Mouse (Mus musculus) layer of hippocampus, adult 9-11 months (tissue): ENCODE measurements at regions not wholly inside any gene's neighbourhood (a gene's known extent, or its start where the extent isn't known, plus 50 kb on each side); places are given as distances from the start of the nearest gene placed in this dataset.

Source experiments
- DNase-seq: peaks from one replicate; pipeline ENCODE4 v3.0.0; 2022

DNA sequence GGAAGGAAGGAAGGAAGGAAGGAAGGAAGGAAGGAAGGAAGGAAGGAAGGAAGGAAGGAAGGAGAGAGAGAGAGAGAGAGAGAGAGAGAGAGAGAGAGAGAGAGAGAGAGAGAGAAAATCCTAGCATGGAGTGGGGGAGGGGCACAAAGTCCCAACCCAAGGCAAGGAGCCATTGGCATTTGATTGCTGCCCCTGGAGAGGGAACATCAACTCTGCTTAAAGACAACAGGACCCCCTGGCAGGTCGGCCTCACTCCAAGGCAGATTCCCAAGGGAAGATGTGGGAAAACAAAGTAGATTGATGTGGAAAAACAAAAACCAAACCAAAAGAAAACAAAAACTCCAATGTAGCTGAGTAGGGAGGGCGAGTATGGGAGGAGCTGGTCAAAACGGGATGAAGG is 49.9 kb upstream of the Fzd10 start:
- DNase-seq, result no peak

- no peak for DNase-seq
These were observed 50.8 kb upstream of the Fzd10 start for GRCm38 (mm10) chr5:128549811-128550210.

DNA sequence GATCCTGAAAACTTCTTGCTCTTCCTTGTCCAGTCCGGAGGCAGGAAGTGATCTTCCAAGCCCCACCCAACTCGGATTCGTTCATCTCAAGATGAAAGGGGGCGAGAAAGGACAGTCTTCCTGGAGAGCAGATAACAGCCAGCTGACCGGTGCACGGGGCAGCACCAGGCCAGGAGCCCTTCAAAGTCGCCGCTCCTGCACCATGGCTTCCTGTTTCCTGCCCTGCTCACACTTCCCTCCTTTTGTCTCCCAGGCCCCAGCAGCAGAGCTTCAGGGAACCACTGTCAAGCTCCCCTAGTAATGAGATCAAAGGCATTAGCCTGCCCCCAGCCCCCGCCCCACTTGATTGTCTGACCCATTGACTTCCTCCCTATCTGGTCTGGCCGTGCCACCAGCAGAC is 58.6 kb upstream of the Fzd10 start:
- no peak for DNase-seq

- no peak for DNase-seq
These were observed 62.0 kb upstream of the Fzd10 start for GRCm38 (mm10) chr5:128538646-128539045.

DNA sequence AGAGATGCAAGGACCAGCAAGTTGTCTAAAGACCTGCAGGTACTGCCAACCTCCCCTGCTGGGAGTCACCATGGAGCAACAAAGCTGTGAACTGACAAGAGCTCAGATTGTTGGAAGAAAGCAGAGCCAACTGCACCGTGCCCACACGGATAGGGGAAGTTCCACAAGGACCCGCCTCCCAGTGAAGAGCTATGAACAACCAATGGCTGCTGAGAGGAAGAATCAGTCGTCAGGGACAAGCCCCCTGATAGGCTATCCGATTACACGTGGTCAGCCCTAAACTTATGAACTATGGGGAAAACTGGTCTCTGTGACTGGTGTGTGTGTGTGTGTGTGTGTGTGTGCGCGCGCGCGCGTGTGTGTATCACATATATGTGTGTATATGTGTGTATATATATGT is 63.4 kb upstream of the Fzd10 start:
- DNase-seq, result no peak

GRCm38 (mm10) chr5:128536393-128536792 is 64.3 kb upstream of the Fzd10 start:
- peak; percentile 17 for DNase-seq

DNA sequence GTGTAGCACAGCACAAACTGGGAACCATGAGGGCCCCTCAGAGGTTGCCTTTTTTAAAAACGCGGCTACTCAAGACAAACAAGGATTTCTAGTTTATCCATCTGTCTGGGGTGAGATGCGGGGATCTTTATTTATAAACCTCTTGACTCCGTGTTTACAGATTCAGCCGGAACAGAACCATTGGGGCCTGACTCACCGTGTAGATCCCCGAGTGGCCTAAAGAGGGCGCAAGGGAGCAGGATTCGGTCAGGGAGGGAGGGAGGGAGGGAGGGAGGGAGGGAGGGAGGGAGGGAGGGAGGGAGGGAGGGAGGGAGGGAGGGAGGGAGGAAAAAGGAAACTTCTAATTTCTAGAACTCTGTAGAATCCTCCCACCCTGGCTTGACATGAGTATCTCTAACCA is 73.4 kb upstream of the Fzd10 start:
- no peak for DNase-seq

DNA sequence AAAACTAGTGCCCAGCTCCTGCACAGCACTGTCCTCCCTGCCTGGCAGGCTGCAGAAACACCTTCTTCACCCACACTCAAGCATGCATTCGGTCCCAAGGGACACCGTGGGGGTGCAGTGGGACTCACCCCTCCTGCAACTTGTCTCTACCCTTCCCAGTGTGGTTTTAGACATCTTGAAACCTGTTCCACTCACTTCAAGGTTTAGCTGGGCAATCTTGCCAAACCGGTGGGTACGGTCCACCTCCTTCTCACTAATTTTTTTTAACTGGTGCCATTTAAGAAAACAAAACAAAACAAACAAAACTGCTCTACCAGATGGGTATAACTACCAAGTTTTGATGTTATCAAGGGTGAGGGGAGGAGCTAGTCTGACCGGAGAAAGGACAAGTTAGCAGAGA is 74.2 kb upstream of the Fzd10 start:
- DNase-seq, result no peak

GRCm38 (mm10) chr5:128524377-128525280 is 76.0 kb upstream of the Fzd10 start:
- no peak for DNase-seq

DNA sequence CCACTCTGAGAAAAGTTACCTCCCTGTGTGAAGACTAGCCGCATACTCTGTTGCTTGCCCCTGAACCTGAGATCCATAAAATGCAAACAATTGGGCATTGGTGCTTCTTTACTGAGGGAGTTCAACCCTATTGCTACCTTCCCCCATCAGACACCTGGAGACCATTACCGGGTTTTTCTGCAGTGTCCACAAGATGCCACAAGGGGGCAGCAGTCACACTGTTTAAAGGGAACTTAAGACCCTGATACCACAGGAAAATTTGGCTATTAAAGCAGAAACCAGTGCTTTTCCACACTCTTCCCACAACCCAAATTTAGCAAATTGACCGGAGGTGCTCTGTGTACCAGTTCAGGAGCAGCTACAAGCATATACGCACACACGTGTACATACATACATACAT is 78.0 kb upstream of the Fzd10 start:
- DNase-seq, result no peak

- no peak for DNase-seq
These were observed 83.3 kb upstream of the Fzd10 start for GRCm38 (mm10) chr5:128517336-128517735.

- DNase-seq, result no peak
These were observed 82.5 kb upstream of the Tmem132d start for GRCm38 (mm10) chr5:128515343-128515742.

DNA sequence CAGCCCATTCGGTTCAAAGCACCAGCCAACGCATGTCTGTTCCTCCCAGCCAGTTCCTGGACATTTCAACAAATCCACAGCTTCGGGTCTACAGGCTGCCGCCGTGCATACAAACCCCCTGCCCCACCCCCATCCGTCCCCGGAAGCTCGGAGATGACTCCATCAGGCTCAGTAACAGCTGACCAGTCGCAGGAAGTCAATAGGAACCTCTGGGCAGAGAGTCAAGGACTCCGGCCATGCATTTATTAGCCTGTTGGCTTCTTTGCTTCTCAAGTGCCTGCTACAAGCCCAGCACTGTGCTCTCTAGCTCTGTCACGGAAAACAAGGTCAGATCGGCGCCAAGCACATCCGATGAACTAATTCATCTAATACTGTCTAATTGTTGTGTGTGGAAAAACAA is 80.4 kb upstream of the Tmem132d start:
- peak; percentile 89 for DNase-seq

DNA sequence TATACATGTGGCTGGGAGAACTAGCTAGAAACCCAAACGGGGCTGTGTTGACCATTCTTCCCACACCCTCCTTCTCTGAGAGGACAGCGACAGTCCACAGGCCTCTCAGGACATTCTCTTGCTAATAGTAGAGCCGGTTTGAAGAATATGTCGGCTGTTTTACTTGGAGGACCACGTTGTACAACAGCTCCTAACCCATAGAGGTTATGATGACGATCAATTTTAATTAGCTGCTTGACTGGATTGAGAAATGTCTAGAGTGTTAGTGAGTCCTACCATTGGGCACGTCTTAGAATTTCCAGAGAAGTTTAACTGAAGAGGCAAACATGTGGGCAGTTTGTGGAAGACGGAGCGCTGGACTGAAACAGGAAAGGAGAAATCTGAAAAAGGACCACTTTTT is 79.7 kb upstream of the Tmem132d start:
- DNase-seq, result no peak

DNA sequence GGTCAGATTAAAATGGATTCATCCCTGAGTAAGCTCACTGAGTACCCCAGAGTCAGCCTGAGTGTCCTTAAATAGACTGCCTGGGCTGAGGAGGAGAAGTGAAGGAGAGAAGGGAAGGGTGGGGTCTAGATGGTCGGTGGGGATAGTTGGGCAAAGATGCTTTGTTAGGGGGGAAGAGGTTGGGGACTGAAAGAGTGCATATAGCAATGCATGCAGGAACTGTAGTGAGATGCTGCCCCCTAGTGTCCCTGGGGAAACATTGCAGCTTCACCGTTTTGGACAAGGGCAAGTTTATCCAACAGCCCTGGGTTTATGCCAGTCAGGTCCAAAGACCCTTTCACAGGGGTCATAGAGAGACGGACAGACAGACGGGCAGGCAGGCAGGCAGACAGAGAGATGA is 71.6 kb upstream of the Tmem132d start:
- no peak for DNase-seq

DNA sequence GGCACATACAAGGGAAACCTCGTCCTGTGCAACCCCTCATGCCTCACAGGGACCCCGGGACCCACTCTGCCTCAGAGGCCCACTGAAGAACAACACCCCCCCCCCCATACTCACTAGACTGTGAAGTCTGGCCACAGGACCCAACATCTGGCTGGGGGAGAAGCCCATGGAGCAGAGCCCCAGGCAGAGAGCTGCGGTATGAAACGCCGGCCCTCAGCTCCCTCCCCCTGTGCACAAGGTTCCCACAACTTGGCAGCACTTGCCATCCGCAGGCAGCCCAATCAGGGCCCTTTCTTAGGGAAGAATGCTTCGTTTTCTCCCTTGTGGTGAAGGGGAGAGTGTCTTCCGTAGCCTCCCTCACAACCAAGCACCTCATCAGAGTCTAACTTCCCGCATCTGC is 66.6 kb upstream of the Tmem132d start:
- DNase-seq, result no peak

GRCm38 (mm10) chr5:128499033-128499432 is 66.2 kb upstream of the Tmem132d start:
- DNase-seq, result no peak

GRCm38 (mm10) chr5:128492541-128492940 is 59.7 kb upstream of the Tmem132d start:
- no peak for DNase-seq

DNA sequence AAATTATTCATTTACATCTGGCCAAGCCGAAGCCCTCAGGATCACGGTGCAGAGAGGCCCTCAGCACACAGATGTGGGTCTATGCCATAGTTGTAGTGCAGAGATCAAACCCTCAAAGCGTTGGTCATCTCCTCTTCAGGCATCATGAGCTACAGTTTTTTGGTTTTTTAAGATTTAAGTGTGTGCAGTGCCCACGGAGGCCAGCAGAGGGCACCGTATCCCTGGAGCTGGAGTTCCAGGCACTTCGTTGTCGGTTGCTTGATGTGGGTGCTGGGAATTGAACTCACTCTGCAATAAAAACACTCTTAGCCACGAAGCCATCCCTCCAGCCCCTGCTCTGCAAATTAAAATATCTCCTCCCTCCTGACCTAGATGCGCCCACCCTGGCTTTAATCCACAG is 58.3 kb upstream of the Tmem132d start:
- no peak for DNase-seq

DNA sequence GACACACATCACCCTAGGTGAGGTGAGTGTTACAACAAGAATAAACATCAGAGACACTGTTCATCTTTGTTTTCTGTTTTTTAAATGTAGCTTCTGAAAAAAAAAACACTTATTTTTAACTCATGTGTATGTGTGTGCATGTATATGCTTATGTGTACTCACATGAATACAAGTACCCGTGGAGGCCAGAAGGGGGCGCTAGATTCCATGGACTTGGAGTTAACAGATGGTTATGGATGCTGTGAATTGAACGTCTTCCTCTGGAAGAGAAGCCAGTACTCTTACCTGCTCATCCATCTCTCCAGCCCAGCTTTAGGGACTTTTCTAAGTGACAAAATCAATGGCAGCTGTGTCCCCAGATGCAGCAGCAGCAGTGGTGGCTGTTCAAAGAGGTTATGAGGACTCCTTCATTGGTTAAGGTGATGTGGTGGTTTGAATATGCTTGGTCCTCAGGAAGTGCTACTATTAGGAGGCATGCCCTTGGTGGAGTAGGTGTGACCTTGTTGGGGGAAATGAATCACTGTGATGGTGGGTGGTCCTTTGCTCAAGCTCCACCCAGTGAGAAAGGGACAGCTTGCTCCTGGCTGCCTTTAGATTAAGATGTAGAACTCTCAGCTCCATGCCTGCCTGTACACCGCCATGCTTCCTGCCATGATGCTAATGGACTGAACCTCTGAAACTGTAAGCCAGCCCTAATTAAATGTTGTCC is 56.1 kb upstream of the Tmem132d start:
- DNase-seq, result no peak

DNA sequence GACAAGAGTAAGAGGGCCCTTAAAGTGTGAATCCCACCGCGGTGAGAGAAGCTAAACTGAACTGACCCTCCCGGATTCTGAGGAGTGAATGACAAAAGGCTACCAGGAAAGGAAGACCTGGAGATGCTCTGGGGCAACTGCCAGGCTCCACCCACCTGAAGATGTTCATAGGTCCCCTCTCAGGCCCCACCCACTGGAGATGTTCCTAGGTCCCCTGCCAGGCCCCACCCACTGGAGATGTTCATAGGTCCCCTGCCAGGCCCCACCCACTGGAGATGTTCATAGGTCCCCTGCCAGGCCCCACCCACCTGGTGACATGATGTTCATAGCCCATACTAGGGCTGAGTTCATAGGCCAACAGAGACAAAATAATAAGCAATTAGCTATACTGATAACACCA is 54.5 kb upstream of the Tmem132d start:
- no peak for DNase-seq

GRCm38 (mm10) chr5:128484116-128484515 is 51.2 kb upstream of the Tmem132d start:
- no peak for DNase-seq

DNA sequence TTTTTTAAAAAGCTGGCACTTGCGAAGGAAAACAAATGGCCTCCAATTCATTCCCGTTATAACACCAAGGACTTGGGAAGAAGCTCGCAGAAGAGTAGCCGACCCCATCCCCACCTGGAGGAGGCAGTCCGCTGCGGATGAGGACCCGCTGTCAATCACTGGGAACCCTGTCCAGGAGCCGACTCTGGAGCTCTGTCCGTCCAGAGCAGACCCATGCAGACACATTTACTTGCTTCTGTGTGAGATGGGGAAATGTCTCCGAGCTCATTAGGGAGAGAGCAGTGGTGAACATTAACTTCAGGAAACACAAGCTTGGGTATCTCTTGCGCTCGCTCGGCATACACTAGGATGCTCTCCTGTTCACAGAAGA is 50.5 kb upstream of the Tmem132d start:
- DNase-seq, result no peak

DNA sequence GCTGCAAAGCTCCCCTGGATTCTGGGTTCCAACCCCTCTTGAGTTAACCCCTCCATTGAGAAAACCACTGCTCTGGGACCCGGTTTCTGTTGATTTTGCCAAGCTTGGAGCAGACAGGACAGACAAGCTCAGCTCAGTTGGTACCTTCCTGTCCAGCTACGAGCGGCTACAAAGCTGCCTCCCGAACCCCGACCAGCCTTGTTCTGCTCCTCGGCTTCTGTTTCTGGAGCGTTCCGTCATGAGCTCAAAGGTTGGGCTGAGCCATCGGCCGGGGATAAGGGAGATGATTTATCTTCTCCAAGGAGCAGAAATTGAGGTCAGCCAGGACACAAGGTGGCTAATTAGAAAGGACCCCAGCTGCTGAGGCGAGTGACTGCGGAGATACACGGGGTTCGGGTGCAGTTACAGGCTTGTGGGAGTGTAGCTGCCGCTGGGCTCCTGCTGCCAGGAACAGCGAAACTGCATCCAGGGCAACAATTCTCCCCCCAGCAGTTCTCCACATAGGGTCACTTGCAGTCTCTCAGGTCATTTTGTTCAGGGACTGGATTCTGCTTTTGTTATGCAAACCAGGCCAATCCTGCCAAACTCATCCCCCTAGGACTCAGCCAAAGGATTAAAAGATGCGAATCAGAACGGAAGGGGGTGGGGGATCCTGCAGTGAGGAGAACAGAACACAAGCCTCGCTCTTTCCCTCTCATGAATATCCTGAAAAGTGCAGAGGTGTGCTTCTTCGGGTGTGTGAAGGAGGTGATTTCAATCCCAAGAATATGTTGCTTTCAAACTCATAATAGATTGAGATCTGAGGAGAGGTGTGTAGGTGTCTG is 50.0 kb upstream of the Tmem132d start:
- no peak for DNase-seq
